Mouse (Mus musculus) forelimb bud, embryonic 11.5 days (tissue): ENCODE data around the gene Srgap3.
"Not testable (repeated sequence)": the region's sequence is repeated elsewhere in the genome, so short reads cannot be mapped to it uniquely, and the experiment has no call there.

Source experiments
- DNase-seq: peaks from one replicate; pipeline ENCODE4 v3.0.0-alpha.2; 2012; ENCODE audit warnings: low read depth, low spot score

Srgap3 gene

GRCm38 (mm10) chr6:112861351-112862297 lies 85.4 kb downstream of the Srgap3 start:
- no peak for DNase-seq

GRCm38 (mm10) chr6:112860290-112860689 lies 86.8 kb downstream of the Srgap3 start:
- not testable (repeated sequence) for DNase-seq

DNA sequence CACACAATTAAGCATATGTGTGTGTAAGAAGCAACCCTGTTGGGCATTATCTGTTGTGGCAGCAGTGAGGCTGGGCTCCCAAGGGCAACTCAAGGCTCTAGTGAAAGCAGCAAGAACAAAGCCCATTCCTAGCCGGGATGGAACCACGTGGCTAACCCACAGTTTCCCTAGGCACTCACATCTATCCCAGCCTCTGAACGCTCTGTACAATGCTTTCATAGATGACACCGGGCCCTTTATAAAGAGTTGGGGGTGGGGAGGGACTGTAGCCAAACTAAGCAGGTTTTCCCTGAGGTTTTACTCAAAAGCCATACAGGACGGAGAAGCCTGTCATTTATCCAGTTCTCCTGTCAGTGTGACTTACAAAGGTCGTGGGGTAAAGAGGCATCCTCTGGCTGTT lies 90.0 kb downstream of the Srgap3 start:
- DNase-seq: no peak

DNA sequence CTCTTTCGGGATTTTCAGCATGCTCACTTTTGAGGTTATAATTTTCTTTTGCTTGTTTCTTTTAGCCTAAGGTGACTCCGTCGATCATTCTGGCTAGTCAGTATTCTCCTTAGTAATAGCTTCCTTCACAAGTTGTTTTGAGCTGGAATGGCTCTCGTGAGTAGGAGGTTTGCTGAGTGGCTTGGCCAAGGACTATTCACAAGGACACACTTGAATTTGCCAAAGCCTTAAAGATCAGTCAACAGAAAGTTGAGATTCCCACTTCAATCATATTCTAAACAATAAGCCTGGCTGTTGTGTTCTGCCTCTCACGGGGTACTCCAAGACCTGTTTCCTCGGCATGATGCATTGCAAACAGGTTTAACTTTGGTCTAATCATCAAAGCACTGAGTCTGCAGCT lies 91.9 kb downstream of the Srgap3 start:
- no peak for DNase-seq

GRCm38 (mm10) chr6:112852261-112853235 lies 94.5 kb downstream of the Srgap3 start:
- no peak for DNase-seq

- no peak for DNase-seq
These were observed 96.3 kb downstream of the Srgap3 start for GRCm38 (mm10) chr6:112850745-112851144.

DNA sequence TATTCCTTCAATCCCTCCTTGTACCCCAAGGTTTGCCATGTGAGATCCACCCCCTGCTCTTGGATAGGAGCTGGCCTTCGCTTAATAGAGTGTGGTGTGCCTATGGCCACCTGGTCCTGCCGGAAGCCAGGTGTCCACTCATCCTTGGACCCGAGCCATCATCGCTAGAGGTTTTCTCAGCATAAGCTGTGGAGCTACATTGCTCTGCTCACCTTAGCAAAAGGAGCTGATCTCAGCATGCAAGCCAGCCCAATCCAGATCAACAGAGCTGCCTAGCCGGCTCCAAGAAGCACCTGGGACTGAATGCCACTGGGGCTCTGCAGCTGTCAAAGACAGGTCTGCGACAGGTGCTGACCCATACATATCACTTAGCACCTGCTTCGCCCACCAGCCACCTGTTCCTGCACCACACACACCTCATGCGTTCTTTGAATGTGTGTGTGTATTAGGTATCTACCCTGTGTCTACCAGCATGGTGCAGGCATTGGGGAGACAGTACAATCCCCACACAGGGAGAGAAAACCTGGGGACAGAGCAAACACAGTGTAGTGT lies 98.4 kb downstream of the Srgap3 start:
- no peak for DNase-seq

GRCm38 (mm10) chr6:112846863-112847262 lies 100.2 kb downstream of the Srgap3 start:
- DNase-seq: no peak

DNA sequence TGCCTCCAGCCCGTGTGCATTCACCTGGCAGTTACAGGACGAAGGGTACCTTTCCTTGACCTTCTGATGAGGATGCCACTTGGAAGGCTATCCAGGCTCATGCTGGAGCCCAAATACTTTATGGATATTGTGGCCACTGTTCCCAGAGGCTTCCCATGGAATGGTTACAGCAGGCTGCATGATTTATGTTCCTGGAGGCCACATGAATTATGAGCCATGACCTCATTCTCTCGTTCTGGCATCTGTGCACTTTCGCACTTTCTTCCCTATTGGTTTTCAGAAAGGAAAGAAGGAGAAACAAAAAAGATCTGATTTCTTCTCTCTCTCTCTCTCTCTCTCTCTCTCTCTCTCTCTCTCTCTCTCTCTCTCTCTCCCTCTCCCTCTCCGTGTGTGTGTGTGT lies 104.6 kb downstream of the Srgap3 start:
- peak; percentile 49 for DNase-seq

GRCm38 (mm10) chr6:112840400-112840799 lies 106.7 kb downstream of the Srgap3 start:
- no peak for DNase-seq

- DNase-seq: no peak
These were observed 107.7 kb downstream of the Srgap3 start for GRCm38 (mm10) chr6:112839391-112839790.

DNA sequence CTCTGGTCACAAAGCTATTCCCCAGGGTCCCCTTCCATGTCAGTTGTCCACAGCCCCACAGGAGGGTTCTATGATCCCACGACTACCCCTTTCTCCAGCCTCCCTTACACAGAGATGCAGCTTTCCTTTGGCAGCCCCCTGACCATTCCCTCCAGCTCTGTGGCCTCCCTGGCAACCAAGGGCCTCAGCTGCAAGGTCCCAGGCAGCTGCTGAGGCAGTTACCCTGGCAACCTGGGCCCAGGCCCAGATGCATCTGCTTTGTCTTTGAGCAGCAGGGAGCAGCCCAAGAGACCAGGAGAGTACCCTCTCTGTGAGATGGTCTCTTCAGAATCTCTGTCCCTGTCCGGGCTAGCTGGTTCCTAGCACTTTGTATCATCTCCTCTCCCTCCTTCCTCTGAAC lies 108.2 kb downstream of the Srgap3 start:
- DNase-seq: no peak

- DNase-seq: no peak
These were observed 110.4 kb downstream of the Srgap3 start for GRCm38 (mm10) chr6:112836712-112837111.

- DNase-seq: no peak
These were observed 111.7 kb downstream of the Srgap3 start for GRCm38 (mm10) chr6:112835413-112835812.

- DNase-seq: no peak
These were observed 112.6 kb downstream of the Srgap3 start for GRCm38 (mm10) chr6:112834430-112834829.

GRCm38 (mm10) chr6:112833763-112834162 lies 113.3 kb downstream of the Srgap3 start:
- peak; percentile 47 for DNase-seq

DNA sequence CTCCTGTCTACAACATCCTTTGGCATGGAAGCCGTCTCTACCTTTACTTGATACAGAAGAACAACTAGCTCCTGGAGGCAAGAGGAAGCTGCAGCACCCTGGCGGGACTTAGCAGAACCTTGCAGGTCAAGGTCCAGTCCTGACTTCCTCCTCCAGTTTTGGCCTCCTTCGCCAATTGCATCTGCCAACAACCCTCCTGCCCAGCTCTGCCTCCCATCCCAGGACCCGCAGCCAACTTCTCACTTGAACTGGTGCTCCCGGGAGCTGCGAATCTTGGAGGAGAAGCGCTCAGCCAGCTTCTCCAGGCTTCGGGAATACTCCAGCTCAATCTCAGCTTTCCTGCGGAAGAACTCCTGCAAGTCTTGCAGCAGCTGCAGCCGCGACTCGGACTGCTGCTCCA lies 117.9 kb downstream of the Srgap3 start:
- DNase-seq: no peak

GRCm38 (mm10) chr6:112828420-112828819 lies 118.6 kb downstream of the Srgap3 start:
- DNase-seq: no peak

- DNase-seq: no peak
These were observed 121.4 kb downstream of the Srgap3 start for GRCm38 (mm10) chr6:112825657-112826056.

DNA sequence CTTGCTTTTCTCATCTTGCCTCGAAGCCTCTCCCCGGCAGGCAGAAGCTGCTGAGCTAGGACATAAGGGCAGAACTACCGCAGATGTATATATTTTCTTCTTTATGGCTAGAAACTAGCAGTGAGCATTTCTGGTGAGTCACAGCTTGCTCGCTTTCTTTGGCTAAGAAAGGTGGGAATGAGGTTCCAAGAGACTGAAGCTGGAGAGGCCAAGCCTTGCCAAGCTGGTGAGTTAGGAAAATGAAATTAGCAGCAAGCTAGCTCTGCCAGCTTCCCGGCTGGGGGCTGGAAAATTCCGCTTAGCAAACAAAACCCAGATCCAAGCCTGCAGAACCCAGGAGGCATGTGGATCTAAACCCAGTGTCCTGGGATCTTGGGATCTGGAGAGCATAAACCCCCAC lies 124.0 kb downstream of the Srgap3 start:
- DNase-seq: no peak

- DNase-seq: no peak
These were observed 126.6 kb downstream of the Srgap3 start for GRCm38 (mm10) chr6:112820298-112820992.
